Mouse (Mus musculus) olfactory bulb, adult 2 months (tissue): ENCODE measurements around the gene F11r.

Experiments used
- CTCF ChIP-seq: fragments of 200-500 bp; IDR thresholded peaks from 2 replicates; pipeline ENCODE4 v1.5.1; 2012; ENCODE audit warnings: low read depth, mild to moderate bottlenecking, low read length, moderate library complexity; ENCODE audit not compliant: insufficient read depth
- POLR2A ChIP-seq: fragments of 200-500 bp; IDR thresholded peaks from 2 replicates; pipeline ENCODE4 v1.6.1; 2012; ENCODE audit warnings: mild to moderate bottlenecking, low read depth, low read length, moderate library complexity; ENCODE audit not compliant: insufficient read depth

GRCm38 (mm10) chr1:171425126-171425525, 12.2 kb upstream of the F11r start:
- TF ChIP-seq CTCF = no peak
- TF ChIP-seq POLR2A = no peak
